Mouse (Mus musculus) activated CD4-positive, CD25-positive, alpha-beta regulatory T cell, adult 4 months (primary cell): Measurements from ENCODE around the gene Rab6b. TPM values are rescaled to one million over a fixed set of nuclear protein-coding genes. Genes with fewer than 3 reads are reported as not detected.

Experiments used
- ATAC-seq: one replicate; pipeline ENCODE4 v1.8.0; 2017
- polyA plus RNA-seq, 2 experiments: library from polyadenylated mRNA; unstranded; fragments of 100-300 nt; shearing (Covaris generic); gene quantifications; one replicate each; pipeline ENCODE4 v1.2.1; 2017

Rab6b gene
- polyA plus RNA-seq, 2 experiments from 2014 or later, result 0.09 to 4.9 TPM

- no peak for ATAC-seq
Observed at GRCm38 (mm10) chr9:103208802-103209423, 97.3 kb downstream of the Rab6b start.

GRCm38 (mm10) chr9:103212654-103213420 is 101.2 kb downstream of the Rab6b start:
- ATAC-seq, result no peak

GRCm38 (mm10) chr9:103213631-103214030 is 102.0 kb downstream of the Rab6b start:
- ATAC-seq, result no peak

GRCm38 (mm10) chr9:103214281-103214680 is 102.7 kb downstream of the Rab6b start:
- ATAC-seq, result no peak

GRCm38 (mm10) chr9:103224721-103225120 is 113.1 kb downstream of the Rab6b start:
- no peak for ATAC-seq

GRCm38 (mm10) chr9:103225464-103225863 is 113.9 kb downstream of the Rab6b start:
- no peak for ATAC-seq

- no peak for ATAC-seq
Observed at GRCm38 (mm10) chr9:103226806-103227205, 115.2 kb downstream of the Rab6b start.

- ATAC-seq, result no peak
Observed at GRCm38 (mm10) chr9:103227760-103228159, 116.2 kb downstream of the Rab6b start.

- no peak for ATAC-seq
Observed at GRCm38 (mm10) chr9:103228370-103229003, 116.9 kb downstream of the Rab6b start.

- ATAC-seq, result no peak
Observed at GRCm38 (mm10) chr9:103229037-103229867, 117.7 kb downstream of the Rab6b start.

- ATAC-seq, result no peak
Observed at GRCm38 (mm10) chr9:103230151-103230951, 118.8 kb downstream of the Rab6b start, which contains the start of the genes Gm20425 and Trf. Gm20425 (minus strand) TSS chr9:103230307. Trf (minus strand) TSS chr9:103230444.

- ATAC-seq, result no peak
Observed at GRCm38 (mm10) chr9:103232232-103233005, 120.8 kb downstream of the Rab6b start.

GRCm38 (mm10) chr9:103233006-103233395 is 121.4 kb downstream of the Rab6b start:
- ATAC-seq, result no peak

- ATAC-seq, result no peak
Observed at GRCm38 (mm10) chr9:103234059-103234458, 122.5 kb downstream of the Rab6b start.

GRCm38 (mm10) chr9:103234565-103235165 is 123.1 kb downstream of the Rab6b start:
- ATAC-seq, result no peak

Other genes with a start within 250 kb of the Rab6b start
- gene Slco2a1, start 123.1 kb upstream of the Rab6b start, polyA plus RNA-seq, result under 1 TPM in 1 of 2 experiments, not detected in 1; 0.27 TPM
- gene Srprb, start 90.3 kb downstream of the Rab6b start, polyA plus RNA-seq, result 10 to 100 TPM; 22.9 to 28.7 TPM
- gene Gm20425, start 118.5 kb downstream of the Rab6b start, polyA plus RNA-seq, result 1 to 10 TPM; 1.1 to 1.2 TPM
- gene Trf, start 118.7 kb downstream of the Rab6b start, polyA plus RNA-seq, result 1 to 10 TPM; 1.3 to 1.9 TPM
- gene 1300017J02Rik, start 193.3 kb downstream of the Rab6b start, polyA plus RNA-seq, result under 1 TPM in 1 of 2 experiments, not detected in 1; 0.93 TPM
- gene Topbp1, start 193.4 kb downstream of the Rab6b start, polyA plus RNA-seq, result 10 to 100 TPM; 26.2 to 30.4 TPM